8 mouse cellular contexts compared by ENCODE assay signal in the genomic region with DNA sequence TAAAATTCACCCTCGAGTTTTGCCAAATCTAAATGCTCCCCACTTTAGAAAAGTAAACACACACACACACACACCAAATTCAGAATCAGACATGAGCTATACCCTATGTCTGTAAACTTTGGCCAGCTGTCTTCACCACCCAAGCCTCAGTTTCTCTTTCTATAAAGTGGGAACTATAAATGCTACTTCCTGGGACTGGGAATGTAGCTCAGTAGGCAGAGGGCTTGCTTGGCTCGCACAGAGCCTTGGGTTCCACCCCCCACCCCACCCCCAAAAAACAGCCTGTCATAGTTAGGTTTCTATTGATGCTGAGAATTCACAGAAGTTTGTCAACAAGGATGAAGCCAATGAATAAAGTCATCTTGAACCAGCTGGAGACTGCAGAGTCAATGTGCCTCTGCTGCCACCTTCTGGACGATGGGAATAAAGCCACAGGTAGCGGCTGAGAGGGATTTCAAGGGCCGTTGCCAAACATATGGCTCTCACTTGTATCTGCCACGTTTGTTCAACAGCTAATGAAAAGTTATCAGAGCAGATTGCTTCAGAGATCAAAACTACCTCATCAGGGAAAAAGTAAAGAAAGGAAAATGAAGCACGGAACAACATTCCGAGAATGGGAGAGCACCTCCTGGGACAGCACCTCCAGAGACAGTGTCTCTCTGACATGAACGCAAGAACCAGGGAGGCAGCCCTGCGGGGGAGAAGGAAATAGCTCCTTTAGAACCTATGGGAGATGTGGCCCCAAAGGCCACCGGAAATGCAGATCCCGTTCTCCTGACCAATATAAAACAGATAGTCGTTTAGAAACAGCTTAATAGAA. TPM values are rescaled to one million over a fixed set of nuclear protein-coding genes. Genes with fewer than 3 reads are reported as not detected.
DNase-seq lines count a peak whose midpoint lies in the region; ATAC-seq lines count a peak whose summit lies in the region.

No protein-coding gene starts in this region.

- 15% methylated on average over 13 of the region's 13 CpGs for WGBS in embryonic facial prominence, embryonic 13.5 days
- WGBS in heart, embryonic 10.5 days, result 19% methylated on average over 13 of the region's 13 CpGs
- 21% methylated on average over 13 of the region's 13 CpGs for WGBS in liver, embryonic 11.5 days
- WGBS in neural tube, embryonic 15.5 days, result 19% methylated on average over 13 of the region's 13 CpGs

- H3K9ac ChIP-seq in embryonic facial prominence, embryonic 13.5 days, result no peak overlapping the region
- no peak overlapping the region for H3K9ac ChIP-seq in liver, embryonic 11.5 days (ENCODE audit: low read depth, low read length)
- H3K9ac ChIP-seq in neural tube, embryonic 15.5 days (replicated peaks), result no peak overlapping the region

- H3K4me1 ChIP-seq in embryonic facial prominence, embryonic 13.5 days, result peaks cover 18% of the 10 kb centered on the region
- H3K4me1 ChIP-seq in heart, embryonic 10.5 days, result 0 out of 2 replicates have a peak, but pooled peaks cover 11% of the 10 kb centered on the region
- no peaks in the 10 kb centered on the region; the same call in 1 of the 2 replicates for H3K4me1 ChIP-seq in liver, embryonic 11.5 days (replicated peaks; ENCODE audit: control insufficient read depth, insufficient read depth, low read length)
- peaks cover 4% of the 10 kb centered on the region; the same call in 1 of the 2 replicates for H3K4me1 ChIP-seq in neural tube, embryonic 15.5 days

- DNase-seq in CD4-positive helper T cell, adult 2 months (ENCODE audit: low read depth, low spot score), result peak; percentile 78
- DNase-seq in adrenal gland, postnatal 36 days, result peak; percentile 84 to 86
- peak; percentile 90 for DNase-seq in heart, embryonic 10.5 days (ENCODE audit: low spot score)
- DNase-seq in kidney, postnatal 10 days, result peak; percentile 92
- DNase-seq in liver, embryonic 11.5 days (ENCODE audit: low spot score), result peak; percentile 68
- peak; percentile 89 for DNase-seq in testis, postnatal 10 days (ENCODE audit: low spot score)

- H3K4me3 ChIP-seq in embryonic facial prominence, embryonic 13.5 days, result no peak overlapping the region
- H3K4me3 ChIP-seq in heart, embryonic 10.5 days, result no peak overlapping the region
- H3K4me3 ChIP-seq in liver, embryonic 11.5 days (ENCODE audit: low read depth, low read length), result no peak overlapping the region
- no peak overlapping the region for H3K4me3 ChIP-seq in neural tube, embryonic 15.5 days (replicated peaks)

- H3K27ac ChIP-seq in embryonic facial prominence, embryonic 13.5 days, result peak overlapping the region; percentile 9; the same call in 1 of the 2 replicates
- H3K27ac ChIP-seq in heart, embryonic 10.5 days, result no peak overlapping the region
- H3K27ac ChIP-seq in liver, embryonic 11.5 days (ENCODE audit: low read depth, low read length), result no peak overlapping the region
- no peak overlapping the region for H3K27ac ChIP-seq in neural tube, embryonic 15.5 days (replicated peaks)

- ATAC-seq in embryonic facial prominence, embryonic 13.5 days (ENCODE audit: insufficient number of reproducible peaks, insufficient read depth, low FRiP score, low TSS enrichment, low read depth), result no peak
- no peak for ATAC-seq in liver, embryonic 11.5 days (replicated peaks; ENCODE audit: low FRiP score)
- ATAC-seq in neural tube, embryonic 15.5 days (ENCODE audit: low FRiP score), result no peak

- no peaks in the 10 kb centered on the region for H3K36me3 ChIP-seq in embryonic facial prominence, embryonic 13.5 days
- H3K36me3 ChIP-seq in heart, embryonic 10.5 days, result no peaks in the 10 kb centered on the region
- no peaks in the 10 kb centered on the region for H3K36me3 ChIP-seq in liver, embryonic 11.5 days (ENCODE audit: control insufficient read depth, insufficient read depth, low read length)
- no peaks in the 10 kb centered on the region for H3K36me3 ChIP-seq in neural tube, embryonic 15.5 days

- H3K4me2 ChIP-seq in embryonic facial prominence, embryonic 13.5 days, result peak overlapping the region; percentile 33
- H3K4me2 ChIP-seq in liver, embryonic 11.5 days, result peak overlapping the region; percentile 23
- H3K4me2 ChIP-seq in neural tube, embryonic 15.5 days, result 0 out of 2 replicates have a peak overlapping the region, but pooled peaks have one; percentile 20

- H3K9me3 ChIP-seq in embryonic facial prominence, embryonic 13.5 days, result no peaks in the 10 kb centered on the region
- no peaks in the 10 kb centered on the region for H3K9me3 ChIP-seq in heart, embryonic 10.5 days
- H3K9me3 ChIP-seq in liver, embryonic 11.5 days (ENCODE audit: control insufficient read depth, low read length), result no peaks in the 10 kb centered on the region
- H3K9me3 ChIP-seq in neural tube, embryonic 15.5 days (replicated peaks), result no peaks in the 10 kb centered on the region

- no peaks in the 10 kb centered on the region for H3K27me3 ChIP-seq in embryonic facial prominence, embryonic 13.5 days
- H3K27me3 ChIP-seq in heart, embryonic 10.5 days (ENCODE audit: insufficient read depth, poor library complexity, severe bottlenecking), result no peaks in the 10 kb centered on the region; the same call in 1 of the 2 replicates
- H3K27me3 ChIP-seq in liver, embryonic 11.5 days (replicated peaks; ENCODE audit: control insufficient read depth, insufficient read depth, low read length), result no peaks in the 10 kb centered on the region
- no peaks in the 10 kb centered on the region for H3K27me3 ChIP-seq in neural tube, embryonic 15.5 days (replicated peaks)

RNA-seq across cellular contexts. Expression of gene Utp6, which starts 42.3 kb away (rescaled TPM):
- 10 to 100 TPM; 39.8 to 41.7 TPM for total RNA-seq in adrenal gland, postnatal 36 days (2021)
- polyA plus RNA-seq in embryonic facial prominence, embryonic 13.5 days (2015; fragmentation: Nextera tagmentation; extraction: Ambion mirVana), result 61.3 and 64.6 TPM in 2 replicates
- polyA plus RNA-seq in heart, embryonic 10.5 days (2016; fragmentation: Nextera tagmentation; extraction: Ambion mirVana), result 42.0 and 49.5 TPM in 2 replicates
- 75.6 and 77.5 TPM in 2 replicates for polyA plus RNA-seq in liver, embryonic 11.5 days (2014; fragmentation: Nextera tagmentation; extraction: Ambion mirVana)
- polyA plus RNA-seq in neural tube, embryonic 15.5 days (2015; fragmentation: Nextera tagmentation; extraction: Ambion mirVana), result 35.3 and 44.4 TPM in 2 replicates
